Mouse (Mus musculus) cerebellum, adult 9-10 months (tissue): Measurements from ENCODE around the gene Pgbd5.
"Not testable (repeated sequence)": the region's sequence is repeated elsewhere in the genome, so short reads cannot be mapped to it uniquely, and the experiment has no call there.

ENCODE experiments used
- DNase-seq: peaks from one replicate; pipeline ENCODE4 v3.0.0; 2022

Pgbd5 gene

GRCm38 (mm10) chr8:124429417-124429816 lies 10.0 kb downstream of the Pgbd5 start:
- DNase-seq: peak; percentile 90

- DNase-seq: not testable (repeated sequence)
Observed at GRCm38 (mm10) chr8:124428721-124429120, 10.7 kb downstream of the Pgbd5 start.

GRCm38 (mm10) chr8:124421413-124421812 lies 18.0 kb downstream of the Pgbd5 start:
- DNase-seq: no peak

- no peak for DNase-seq
Observed at GRCm38 (mm10) chr8:124418927-124419326, 20.5 kb downstream of the Pgbd5 start.

GRCm38 (mm10) chr8:124418185-124418584 lies 21.3 kb downstream of the Pgbd5 start:
- peak; percentile 78 for DNase-seq

- no peak for DNase-seq
Observed at GRCm38 (mm10) chr8:124416646-124417045, 22.8 kb downstream of the Pgbd5 start.

- no peak for DNase-seq
Observed at GRCm38 (mm10) chr8:124415789-124416188, 23.7 kb downstream of the Pgbd5 start.

- DNase-seq: peak; percentile 67
Observed at GRCm38 (mm10) chr8:124415002-124415401, 24.5 kb downstream of the Pgbd5 start.

- peak; percentile 61 for DNase-seq
Observed at GRCm38 (mm10) chr8:124413244-124413965, 26.1 kb downstream of the Pgbd5 start.

- no peak for DNase-seq
Observed at GRCm38 (mm10) chr8:124412496-124413243, 26.8 kb downstream of the Pgbd5 start.

- DNase-seq: peak; percentile 66
Observed at GRCm38 (mm10) chr8:124404471-124405260, 34.8 kb downstream of the Pgbd5 start.

GRCm38 (mm10) chr8:124403876-124404275 lies 35.6 kb downstream of the Pgbd5 start:
- DNase-seq: peak; percentile 87

GRCm38 (mm10) chr8:124399403-124399861 lies 40.0 kb downstream of the Pgbd5 start:
- DNase-seq: peak; percentile 63

GRCm38 (mm10) chr8:124398843-124399402 lies 40.5 kb downstream of the Pgbd5 start:
- DNase-seq: peak; percentile 77

GRCm38 (mm10) chr8:124397321-124398065 lies 42.0 kb downstream of the Pgbd5 start:
- peak; percentile 86 for DNase-seq

- no peak for DNase-seq
Observed at GRCm38 (mm10) chr8:124396531-124396930, 42.9 kb downstream of the Pgbd5 start.

- no peak for DNase-seq
Observed at GRCm38 (mm10) chr8:124395392-124395791, 44.1 kb downstream of the Pgbd5 start.

GRCm38 (mm10) chr8:124394951-124395350 lies 44.5 kb downstream of the Pgbd5 start:
- no peak for DNase-seq

GRCm38 (mm10) chr8:124393927-124394326 lies 45.5 kb downstream of the Pgbd5 start:
- no peak for DNase-seq

GRCm38 (mm10) chr8:124393013-124393412 lies 46.4 kb downstream of the Pgbd5 start:
- no peak for DNase-seq

GRCm38 (mm10) chr8:124392271-124393012 lies 47.0 kb downstream of the Pgbd5 start:
- no peak for DNase-seq
